Mouse (Mus musculus) heart, embryonic 16.5 days (tissue): Measurements from ENCODE around the gene Grm8. TPM values are rescaled to one million over a fixed set of nuclear protein-coding genes. Genes with fewer than 3 reads are reported as not detected.

Experiments
- ATAC-seq: fragments of 200-750 bp; cut with Nextera tagmentation; replicated peaks from 2 replicates; pipeline ENCODE4 v1.8.0; 2017; ENCODE audit warnings: moderate number of reproducible peaks; ENCODE audit not compliant: insufficient read depth, low FRiP score; ENCODE audit errors: extremely low read depth
- H3K27ac ChIP-seq: fragments of 300-500 bp; sonication (generic); 2 replicates; pipeline ENCODE4 v1.5.1; 2014; ENCODE audit warnings: mild to moderate bottlenecking, low read length, control low read depth, moderate library complexity
- H3K27me3 ChIP-seq: fragments of 300-500 bp; sonication (generic); 2 replicates; pipeline ENCODE4 v1.6.1; 2014; ENCODE audit warnings: low read length, mixed read lengths; ENCODE audit not compliant: control insufficient read depth, insufficient read depth
- H3K36me3 ChIP-seq: fragments of 300-500 bp; sonication (generic); 2 replicates; pipeline ENCODE4 v1.6.1; 2014; ENCODE audit not compliant: control insufficient read depth, insufficient read depth
- H3K4me1 ChIP-seq: fragments of 300-500 bp; sonication (generic); 2 replicates; pipeline ENCODE4 v1.6.1; 2014; ENCODE audit warnings: low read length, mixed read lengths; ENCODE audit not compliant: control insufficient read depth, insufficient read depth
- H3K4me2 ChIP-seq: fragments of 300-500 bp; sonication (generic); 2 replicates; pipeline ENCODE4 v1.6.1; 2014; ENCODE audit warnings: low read depth, mild to moderate bottlenecking, control low read depth, low read length
- H3K4me3 ChIP-seq: fragments of 300-500 bp; sonication (generic); 2 replicates; pipeline ENCODE4 v1.5.1; 2014; ENCODE audit warnings: mild to moderate bottlenecking, control low read depth, low read length
- H3K9ac ChIP-seq: fragments of 300-500 bp; sonication (generic); 2 replicates; pipeline ENCODE4 v1.6.1; 2014; ENCODE audit warnings: low read length, control low read depth
- H3K9me3 ChIP-seq: fragments of 300-500 bp; sonication (generic); replicated peaks from 2 replicates; pipeline ENCODE4 v1.6.1; 2016; ENCODE audit warnings: low read length; ENCODE audit not compliant: control insufficient read depth
- WGBS: fragments of 180-500 bp; shearing (Covaris S2); extraction: QIAGEN DNeasy Blood & Tissue Kit; methylation state at CpG from one replicate; pipeline ENCODE4 v1.1.7; 2014; 5-methylcytosine and 5-hydroxymethylcytosine counted together
- polyA plus RNA-seq: library from polyadenylated mRNA; unstranded; fragments of >200 nt; fragmentation: Nextera tagmentation; extraction: Ambion mirVana; gene quantifications from 2 replicates; pipeline ENCODE4 v1.2.1, GENCODE M21; 2015

Grm8 gene
- polyA plus RNA-seq, 1 experiment from 2014 or later, result 0.25 TPM

DNA sequence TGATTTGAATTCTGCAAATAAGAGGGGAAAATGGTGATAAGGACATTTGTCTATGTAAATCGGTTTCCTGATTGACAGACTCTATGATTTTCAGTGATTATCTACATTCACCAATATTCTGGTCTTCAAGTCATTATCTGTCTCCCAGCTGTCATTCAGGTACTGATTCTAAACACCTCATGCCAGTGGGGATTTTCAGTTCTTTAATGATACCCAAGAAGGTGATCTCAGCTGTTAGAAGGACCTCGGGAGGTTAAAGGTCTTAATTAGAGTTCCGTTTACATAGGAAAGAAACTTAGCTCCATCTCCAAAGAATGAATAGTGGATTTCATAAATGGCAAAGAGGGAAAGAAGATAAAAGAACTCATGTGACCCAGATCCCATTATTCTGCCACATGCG, 143.7 kb downstream of the Grm8 start:
- no peak overlapping the region for H3K9ac ChIP-seq
- WGBS, result 77% methylated on average over 4 of the region's 4 CpGs
- no peaks in the 10 kb centered on the region for H3K9me3 ChIP-seq
- no peaks in the 10 kb centered on the region for H3K36me3 ChIP-seq
- no peak for ATAC-seq
- H3K4me3 ChIP-seq, result no peak overlapping the region
- no peak overlapping the region for H3K4me2 ChIP-seq
- no peaks in the 10 kb centered on the region for H3K4me1 ChIP-seq
- H3K27ac ChIP-seq, result no peak overlapping the region
- H3K27me3 ChIP-seq, result no peaks in the 10 kb centered on the region

DNA sequence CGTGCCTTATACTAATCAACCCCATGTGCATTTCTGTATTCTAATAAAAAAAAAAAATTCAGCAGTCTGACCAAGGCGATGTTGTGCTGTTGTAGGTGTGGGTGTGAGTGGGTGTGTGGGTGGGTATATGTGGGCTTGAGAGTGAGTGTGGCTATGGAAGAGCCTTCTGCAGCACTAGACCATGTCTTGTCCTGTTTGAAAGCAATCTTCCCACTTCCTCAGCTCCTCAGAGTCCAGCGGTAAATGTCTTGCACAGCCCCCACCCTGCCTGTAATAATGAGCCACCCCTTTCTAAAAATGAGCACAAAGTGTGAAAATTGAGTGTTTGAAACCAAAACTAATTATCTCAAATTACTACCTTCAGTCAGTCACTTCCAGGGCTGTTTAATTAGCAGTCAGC, 152.4 kb downstream of the Grm8 start:
- H3K27ac ChIP-seq, result no peak overlapping the region
- H3K4me1 ChIP-seq, result no peaks in the 10 kb centered on the region
- no peak overlapping the region for H3K4me2 ChIP-seq
- H3K9me3 ChIP-seq, result no peaks in the 10 kb centered on the region
- no peak overlapping the region for H3K9ac ChIP-seq
- H3K27me3 ChIP-seq, result no peaks in the 10 kb centered on the region
- H3K36me3 ChIP-seq, result no peaks in the 10 kb centered on the region
- no peak overlapping the region for H3K4me3 ChIP-seq
- ATAC-seq, result no peak
- 84% methylated on average over 3 of the region's 3 CpGs for WGBS

DNA sequence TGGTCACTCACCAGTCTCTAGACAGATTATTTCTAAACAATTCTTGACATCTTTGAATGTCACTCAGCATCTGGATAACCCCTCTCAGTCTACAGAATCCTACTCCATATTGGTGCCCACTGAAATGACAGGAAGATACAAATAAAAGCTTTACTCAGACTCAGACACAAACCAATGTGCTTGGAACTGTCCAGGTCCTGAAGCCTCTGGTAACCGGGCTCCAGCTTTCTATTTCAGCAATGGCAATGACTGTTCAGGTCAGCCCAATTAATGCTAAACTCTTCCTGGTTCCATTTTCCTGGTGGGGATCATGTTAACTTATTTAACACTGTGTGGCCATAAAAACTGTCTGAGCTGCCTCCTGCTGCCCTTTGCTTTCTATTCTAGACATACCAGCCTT, 153.0 kb downstream of the Grm8 start:
- Histone ChIP-seq H3K27me3 (no peaks in the 10 kb centered on the region), H3K4me1 (no peaks in the 10 kb centered on the region), H3K27ac (no peak overlapping the region), H3K9me3 (no peaks in the 10 kb centered on the region), H3K4me2 (no peak overlapping the region), H3K4me3 (no peak overlapping the region), H3K9ac (no peak overlapping the region), H3K36me3 (no peaks in the 10 kb centered on the region)
- ATAC-seq, result no peak
- 24% methylated on average over 1 of the region's 1 CpGs for WGBS

DNA sequence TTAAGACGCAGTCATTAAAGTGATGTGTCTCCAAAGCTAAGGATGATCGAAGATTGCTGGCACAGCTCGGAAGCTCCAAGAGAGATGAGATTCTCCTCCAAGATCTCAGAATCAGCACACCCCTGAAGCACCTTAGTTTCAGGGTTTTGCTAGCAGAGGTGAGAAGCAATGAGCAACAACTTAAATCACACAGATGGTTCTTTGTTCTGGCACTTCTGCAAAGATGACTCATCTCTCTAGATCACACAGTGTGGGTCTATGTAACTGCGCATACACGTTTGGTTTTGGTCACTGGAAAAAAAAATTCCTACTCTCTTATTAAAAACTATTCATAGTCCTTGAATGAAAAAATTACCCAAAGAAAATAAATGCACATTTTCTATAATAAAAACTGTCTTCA, 157.6 kb downstream of the Grm8 start:
- H3K4me3 ChIP-seq, result no peak overlapping the region
- H3K9ac ChIP-seq, result no peak overlapping the region
- H3K27ac ChIP-seq, result no peak overlapping the region
- H3K9me3 ChIP-seq, result no peaks in the 10 kb centered on the region
- no peaks in the 10 kb centered on the region for H3K27me3 ChIP-seq
- H3K4me2 ChIP-seq, result no peak overlapping the region
- 88% methylated on average over 5 of the region's 5 CpGs for WGBS
- H3K4me1 ChIP-seq, result no peaks in the 10 kb centered on the region
- no peaks in the 10 kb centered on the region for H3K36me3 ChIP-seq
- no peak for ATAC-seq

DNA sequence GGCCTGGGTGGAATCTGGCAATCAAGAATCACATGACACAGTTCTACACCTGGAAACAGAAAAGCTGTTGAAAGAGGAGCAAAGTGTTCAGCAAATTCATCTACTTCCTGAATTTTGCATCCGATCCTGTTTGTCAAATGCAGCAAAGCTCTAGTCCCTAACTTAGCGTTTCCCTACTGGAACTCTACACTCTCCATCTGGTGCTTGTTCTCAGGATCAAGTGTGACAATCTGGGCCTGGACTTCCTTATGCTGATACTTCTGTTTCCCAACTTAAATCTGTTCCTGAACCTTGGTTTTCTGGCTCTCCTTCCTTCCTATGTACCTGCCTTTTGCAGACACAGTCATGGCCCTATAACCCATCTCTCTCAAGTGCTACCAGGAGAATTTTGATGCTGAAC, 166.1 kb downstream of the Grm8 start:
- no peak for ATAC-seq
- H3K4me1 ChIP-seq, result no peaks in the 10 kb centered on the region
- WGBS, result 70% methylated on average over 2 of the region's 2 CpGs
- no peaks in the 10 kb centered on the region for H3K27me3 ChIP-seq
- H3K4me2 ChIP-seq, result no peak overlapping the region
- H3K36me3 ChIP-seq, result no peaks in the 10 kb centered on the region
- no peak overlapping the region for H3K9ac ChIP-seq
- no peak overlapping the region for H3K4me3 ChIP-seq
- H3K9me3 ChIP-seq, result 0 out of 2 replicates have a peak, but pooled peaks cover under 1% of the 10 kb centered on the region
- H3K27ac ChIP-seq, result no peak overlapping the region

DNA sequence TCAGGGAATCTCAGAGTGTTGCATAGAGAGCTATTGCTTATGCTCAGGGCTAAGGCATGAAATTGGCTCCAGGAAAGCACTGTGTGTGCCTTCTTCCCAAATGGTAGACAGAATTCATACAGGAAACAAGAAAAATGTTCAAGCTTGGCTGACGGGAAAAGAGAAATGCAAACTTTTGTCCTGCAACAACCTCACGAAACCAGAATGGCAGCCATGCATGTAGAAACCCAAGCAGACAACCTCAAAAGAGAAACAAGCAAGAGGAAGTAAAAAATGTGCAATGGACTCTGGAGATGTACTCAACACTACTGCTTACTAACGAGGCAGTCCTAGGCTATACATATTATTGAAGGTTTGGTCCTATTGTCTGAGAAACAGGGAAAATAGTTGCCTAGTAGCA, 167.9 kb downstream of the Grm8 start:
- 0 out of 2 replicates have a peak, but pooled peaks cover 2% of the 10 kb centered on the region for H3K9me3 ChIP-seq
- no peaks in the 10 kb centered on the region for H3K36me3 ChIP-seq
- H3K9ac ChIP-seq, result no peak overlapping the region
- no peaks in the 10 kb centered on the region for H3K4me1 ChIP-seq
- H3K27ac ChIP-seq, result no peak overlapping the region
- no peak overlapping the region for H3K4me3 ChIP-seq
- 85% methylated on average over 3 of the region's 3 CpGs for WGBS
- H3K27me3 ChIP-seq, result no peaks in the 10 kb centered on the region
- H3K4me2 ChIP-seq, result no peak overlapping the region
- no peak for ATAC-seq

DNA sequence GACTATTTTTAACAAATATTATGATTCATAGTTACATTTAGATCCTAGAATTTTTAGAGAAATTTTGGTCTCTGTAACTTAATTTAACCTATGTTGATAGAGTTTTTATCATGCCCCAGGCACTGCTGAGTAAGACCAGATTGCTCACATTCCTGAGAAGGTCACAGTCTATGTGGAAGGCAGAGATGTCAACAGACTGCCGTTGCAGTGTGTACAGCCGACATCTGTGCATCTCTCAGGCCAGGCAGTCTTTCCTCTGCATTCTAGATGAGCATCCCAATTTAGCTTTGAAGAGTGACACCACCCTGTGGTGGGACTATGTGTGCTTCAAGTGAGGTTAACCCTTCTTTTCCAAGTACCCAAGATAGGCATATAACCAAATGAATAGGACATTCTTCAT, 169.7 kb downstream of the Grm8 start:
- H3K27ac ChIP-seq, result no peak overlapping the region
- WGBS, result 14% methylated on average over 2 of the region's 2 CpGs
- H3K4me1 ChIP-seq, result no peaks in the 10 kb centered on the region
- no peaks in the 10 kb centered on the region for H3K27me3 ChIP-seq
- 0 out of 2 replicates have a peak, but pooled peaks cover 2% of the 10 kb centered on the region for H3K9me3 ChIP-seq
- no peak for ATAC-seq
- no peak overlapping the region for H3K9ac ChIP-seq
- no peaks in the 10 kb centered on the region for H3K36me3 ChIP-seq
- no peak overlapping the region for H3K4me3 ChIP-seq
- H3K4me2 ChIP-seq, result no peak overlapping the region

DNA sequence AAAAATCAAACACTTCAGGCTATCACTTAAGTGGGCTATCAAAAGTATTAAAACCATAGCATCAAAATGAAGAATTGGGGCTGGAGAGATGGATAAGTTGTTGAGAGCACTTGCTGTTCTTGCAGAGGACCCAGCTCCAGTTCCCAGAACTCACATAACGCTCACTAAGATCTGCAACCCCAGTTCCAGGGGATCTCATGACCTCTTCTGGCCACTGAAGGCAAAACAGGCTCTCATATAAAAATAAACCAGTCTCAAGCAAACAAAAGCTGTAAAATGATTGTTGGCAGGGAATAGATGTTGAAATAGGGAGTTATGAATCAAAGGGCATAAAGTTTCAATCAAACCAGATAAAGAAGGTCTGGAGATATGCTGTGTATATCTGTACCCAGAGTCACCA, 171.1 kb downstream of the Grm8 start:
- WGBS, result 81% methylated on average over 1 of the region's 1 CpGs
- no peak for ATAC-seq
- 0 out of 2 replicates have a peak, but pooled peaks cover 2% of the 10 kb centered on the region for H3K9me3 ChIP-seq
- no peaks in the 10 kb centered on the region for H3K4me1 ChIP-seq
- H3K9ac ChIP-seq, result no peak overlapping the region
- H3K4me2 ChIP-seq, result no peak overlapping the region
- H3K27ac ChIP-seq, result no peak overlapping the region
- H3K36me3 ChIP-seq, result no peaks in the 10 kb centered on the region
- no peak overlapping the region for H3K4me3 ChIP-seq
- no peaks in the 10 kb centered on the region for H3K27me3 ChIP-seq

DNA sequence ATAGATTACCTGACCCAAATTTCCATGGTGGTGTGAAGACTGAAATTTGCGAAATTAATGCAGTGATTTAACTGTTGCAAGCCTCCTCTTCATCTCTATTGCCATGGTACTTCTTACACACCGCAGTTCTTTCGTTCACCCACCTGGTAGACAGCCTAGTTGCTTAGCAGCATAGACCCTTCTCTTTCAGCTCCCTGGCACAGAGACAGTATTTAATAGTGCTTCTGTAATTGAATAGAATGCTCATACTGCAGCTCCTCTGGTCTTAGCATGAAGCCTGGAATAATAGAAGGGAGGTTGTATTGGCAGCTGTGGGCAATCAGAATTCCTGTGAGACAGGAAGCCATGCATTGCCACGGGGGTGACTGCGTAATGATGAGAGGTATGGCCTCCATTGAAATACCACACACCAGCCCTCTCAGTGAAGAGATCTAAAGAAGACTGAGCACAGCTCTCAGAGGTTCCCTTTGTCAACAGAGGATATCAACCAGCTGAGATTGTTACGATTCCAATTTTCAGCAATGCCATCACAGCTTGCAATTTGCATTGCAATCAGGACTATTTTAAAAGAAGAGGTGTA, 178.6 kb downstream of the Grm8 start:
- no peak overlapping the region for H3K4me2 ChIP-seq
- H3K36me3 ChIP-seq, result no peaks in the 10 kb centered on the region
- ATAC-seq, result no peak
- H3K9ac ChIP-seq, result no peak overlapping the region
- no peaks in the 10 kb centered on the region for H3K4me1 ChIP-seq
- WGBS, result 77% methylated on average over 6 of the region's 6 CpGs
- no peaks in the 10 kb centered on the region for H3K9me3 ChIP-seq
- H3K27ac ChIP-seq, result no peak overlapping the region
- no peak overlapping the region for H3K4me3 ChIP-seq
- H3K27me3 ChIP-seq, result no peaks in the 10 kb centered on the region
